Mouse (Mus musculus) inflammation-experienced regulatory T-cells, adult 16 weeks (primary cell): ENCODE results near the gene Tas2r116. TPM values are rescaled to one million over a fixed set of nuclear protein-coding genes. Genes with fewer than 3 reads are reported as not detected.

Source experiments
- polyA plus RNA-seq: library from polyadenylated mRNA; unstranded; fragments of 100-300 nt; shearing (Covaris generic); gene quantifications from one replicate; pipeline ENCODE4 v1.2.1, GENCODE M21; 2017

Gene Tas2r116
- not detected for polyA plus RNA-seq

GRCm38 (mm10) chr6:132855138-132855537 lies at the start of gene Tas2r116:
Gene Tas2r116 (plus strand): TSS chr6:132855438.

GRCm38 (mm10) chr6:132846842-132847241 lies 8.4 kb upstream of the Tas2r116 start, which contains the start of gene Tas2r123:
Gene Tas2r123 (plus strand): TSS chr6:132847142.

DNA sequence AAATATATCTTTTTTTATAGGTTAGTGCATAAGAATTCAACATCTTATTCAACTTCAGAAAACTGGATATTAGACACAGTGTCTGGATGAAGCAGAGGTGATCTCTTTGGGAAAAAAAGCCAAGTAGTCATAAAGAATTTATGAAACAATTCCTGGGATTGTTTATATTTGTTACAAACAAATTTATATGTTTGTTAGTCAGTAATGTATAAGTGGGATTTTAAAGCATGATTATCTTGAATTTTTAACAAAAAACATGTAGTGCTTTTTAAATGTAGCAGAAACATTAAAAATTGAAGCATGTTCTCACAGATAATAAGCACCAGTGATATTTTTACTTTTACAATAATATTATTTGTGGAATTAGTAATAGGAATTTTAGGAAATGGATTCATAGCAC lies 12.5 kb downstream of the Tas2r116 start, which contains the start of gene Tas2r110:
Gene Tas2r110 (plus strand): TSS at position 301 of the 400 bp plus-strand sequence.

DNA sequence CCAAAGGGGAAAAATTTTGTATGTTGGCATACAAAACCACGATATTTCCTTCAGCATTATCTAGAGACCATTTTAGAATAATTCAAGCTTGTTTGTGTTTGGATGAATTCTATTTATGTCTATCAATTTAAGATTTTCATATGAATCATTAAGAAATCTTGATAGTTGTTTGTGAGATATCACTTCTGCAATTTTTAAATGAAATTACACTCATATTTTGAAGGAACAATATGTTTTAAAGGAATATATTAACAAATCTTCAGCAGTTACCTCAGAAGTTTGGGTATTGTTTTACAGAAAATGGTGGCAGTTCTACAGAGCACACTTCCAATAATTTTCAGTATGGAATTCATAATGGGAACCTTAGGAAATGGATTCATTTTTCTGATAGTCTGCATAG lies 37.5 kb downstream of the Tas2r116 start, which contains the start of gene Tas2r113:
Gene Tas2r113 (plus strand): TSS at position 301 of the 400 bp plus-strand sequence.

Other genes starting within 250 kb of the Tas2r116 start
- not detected for gene A630073D07Rik, start 203.9 kb upstream of the Tas2r116 start, polyA plus RNA-seq
- not detected for gene Tas2r120, start 198.5 kb upstream of the Tas2r116 start, polyA plus RNA-seq
- gene Tas2r121, start 154.4 kb upstream of the Tas2r116 start, polyA plus RNA-seq, result not detected
- gene Tas2r122, start 143.5 kb upstream of the Tas2r116 start, polyA plus RNA-seq, result not detected
- gene Tas2r115, start 117.4 kb upstream of the Tas2r116 start, polyA plus RNA-seq, result not detected
- not detected for gene Tas2r124, start 100.7 kb upstream of the Tas2r116 start, polyA plus RNA-seq
- gene Tas2r102, start 93.3 kb upstream of the Tas2r116 start, polyA plus RNA-seq, result not detected
- not detected for gene Tas2r136, start 77.3 kb upstream of the Tas2r116 start, polyA plus RNA-seq
- not detected for gene Tas2r117, start 52.6 kb upstream of the Tas2r116 start, polyA plus RNA-seq
- gene Tas2r123, start 8.3 kb upstream of the Tas2r116 start, polyA plus RNA-seq, result not detected
- gene Tas2r110, start 12.6 kb downstream of the Tas2r116 start, polyA plus RNA-seq, result not detected
- not detected for gene Tas2r113, start 37.6 kb downstream of the Tas2r116 start, polyA plus RNA-seq
- not detected for gene Tas2r125, start 54.2 kb downstream of the Tas2r116 start, polyA plus RNA-seq
- not detected for gene Tas2r129, start 95.7 kb downstream of the Tas2r116 start, polyA plus RNA-seq
- not detected for gene Tas2r131, start 102.5 kb downstream of the Tas2r116 start, polyA plus RNA-seq
- gene Tas2r109, start 125.5 kb downstream of the Tas2r116 start, polyA plus RNA-seq, result not detected
- not detected for gene Tas2r103, start 181.7 kb downstream of the Tas2r116 start, polyA plus RNA-seq
- gene Tas2r140, start 200.4 kb downstream of the Tas2r116 start, polyA plus RNA-seq, result not detected
- 11.4 TPM for gene Smim10l1, start 249.5 kb downstream of the Tas2r116 start, polyA plus RNA-seq